Mouse (Mus musculus): ENCODE measurements around the gene Tmem104.

GRCm38 (mm10) chr11:115194693-115195092 is 7.4 kb downstream of the Tmem104 start:
- no peak for TF ChIP-seq POLR2A (IDR thresholded peaks at IDR 0.05; ENCODE audit: extremely low read depth, insufficient read depth, low read length)
- TF ChIP-seq CTCF (IDR thresholded peaks at IDR 0.05; ENCODE audit: low read depth, low read length) = no peak

Data from liver, adult 2 months (tissue).